Mouse (Mus musculus): Measurements from ENCODE around the gene Pde6h.

- TF ChIP-seq MAZ (IDR thresholded peaks at IDR 0.05; ENCODE audit: low read depth, low read length) (no peak), CTCF (conservative IDR thresholded peaks at IDR 0.05 in 1 of 2, IDR thresholded peaks at IDR 0.05 in 1 of 2; ENCODE audit: low read depth in 2 of 2, low read length in 2 of 2) (no peak), EP300 (IDR thresholded peaks at IDR 0.05; ENCODE audit: low read length) (no peak), GABPA (IDR thresholded peaks at IDR 0.05; ENCODE audit: insufficient replicate concordance, low read depth, low read length) (no peak), POLR2A (IDR thresholded peaks at IDR 0.05; ENCODE audit: low read depth, low read length) (no peak), MAX (IDR thresholded peaks at IDR 0.05; ENCODE audit: low read length) (no peak), USF2 (conservative IDR thresholded peaks at IDR 0.05; ENCODE audit: low read depth, low read length) (no peak)
These were observed 2.0 kb upstream of the Pde6h start for GRCm38 (mm10) chr6:136921601-136922000.
